Mouse (Mus musculus): ENCODE measurements around the gene Snrnp40.

Snrnp40 gene

DNA sequence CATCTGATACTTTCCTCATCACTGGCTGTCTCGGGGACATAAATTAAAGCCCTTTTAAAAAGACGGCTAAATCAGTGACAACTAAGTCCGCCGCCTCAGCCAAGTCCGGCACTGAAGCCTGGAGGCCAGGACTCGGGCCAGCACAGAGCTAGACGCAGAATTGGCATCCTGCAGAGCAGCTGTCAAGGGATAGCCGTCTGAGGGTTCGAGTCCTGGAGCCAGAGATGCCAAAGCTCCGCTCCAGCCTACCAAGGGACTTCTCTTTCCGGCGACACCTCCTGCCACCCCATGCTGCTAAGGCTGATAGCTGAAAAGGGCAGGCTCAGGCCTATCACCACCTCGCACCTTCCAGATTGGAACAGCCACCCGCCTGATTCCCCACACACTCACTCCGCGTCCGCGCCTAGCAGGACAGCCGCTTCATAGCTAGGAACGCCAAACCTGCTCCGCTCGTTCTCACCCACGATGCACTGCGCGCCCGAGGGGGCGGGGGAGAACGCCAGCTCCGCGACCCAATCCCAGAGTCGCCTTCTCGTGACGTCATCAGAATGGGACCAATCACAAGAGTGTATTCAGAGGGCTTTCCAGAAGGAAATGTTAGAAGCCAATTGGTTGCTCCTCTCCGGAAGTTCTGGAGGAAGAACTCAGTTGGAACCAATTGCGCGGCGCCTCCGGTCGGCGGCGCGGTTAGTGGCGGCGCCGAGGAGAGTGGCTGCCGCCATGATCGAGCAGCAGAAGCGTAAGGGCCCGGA lies at the start of gene Snrnp40, which contains the start of gene Zcchc17:
Gene Snrnp40 (plus strand): TSS at position 647 of the 752 bp plus-strand sequence.
Gene Zcchc17 (minus strand): TSS at position 458 of the 752 bp plus-strand sequence.
- peak; percentile 99 for DNase-seq (ENCODE audit: low spot score)

DNA sequence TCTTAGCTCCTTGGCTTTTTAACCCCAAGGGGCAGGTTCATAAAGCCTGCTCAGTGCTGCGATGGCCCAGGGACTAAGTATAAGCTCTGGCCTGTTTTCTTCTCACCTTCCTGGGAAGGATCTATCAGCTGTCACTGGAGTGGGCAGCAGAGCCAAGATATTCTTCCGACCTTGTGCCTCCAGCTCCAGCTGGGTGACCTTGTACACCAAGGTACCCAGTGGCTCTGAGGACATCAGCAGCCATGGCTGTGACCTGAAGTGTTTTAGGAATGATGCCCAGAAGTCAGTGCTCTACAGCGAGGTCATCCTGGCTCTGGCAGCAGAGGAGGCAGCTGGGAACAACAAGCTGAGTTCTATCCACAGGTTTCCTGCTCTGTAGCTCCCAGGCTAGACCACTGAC lies 47.4 kb upstream of the Snrnp40 start:
- DNase-seq (ENCODE audit: low spot score), result no peak

DNA sequence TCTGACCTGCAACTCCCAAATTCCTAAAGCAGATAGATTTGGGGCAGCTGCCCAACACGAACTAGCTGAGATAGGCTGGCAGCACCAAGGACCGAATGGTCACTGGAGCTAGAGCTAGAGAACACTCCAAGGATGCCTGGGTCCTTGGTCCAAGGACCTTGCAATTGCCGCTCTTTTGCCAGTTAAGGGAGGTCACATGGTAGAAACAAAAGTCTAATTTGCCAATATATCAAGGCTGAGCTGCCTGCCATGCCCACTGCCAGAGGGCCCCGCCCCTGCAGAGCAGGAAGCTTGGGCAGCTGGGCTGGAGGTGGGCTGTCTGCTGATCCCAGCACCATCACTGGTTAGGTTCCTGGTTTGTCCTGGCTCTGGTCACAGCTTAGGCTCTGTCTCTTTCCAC lies 46.4 kb upstream of the Snrnp40 start:
- DNase-seq (ENCODE audit: low spot score), result no peak

DNA sequence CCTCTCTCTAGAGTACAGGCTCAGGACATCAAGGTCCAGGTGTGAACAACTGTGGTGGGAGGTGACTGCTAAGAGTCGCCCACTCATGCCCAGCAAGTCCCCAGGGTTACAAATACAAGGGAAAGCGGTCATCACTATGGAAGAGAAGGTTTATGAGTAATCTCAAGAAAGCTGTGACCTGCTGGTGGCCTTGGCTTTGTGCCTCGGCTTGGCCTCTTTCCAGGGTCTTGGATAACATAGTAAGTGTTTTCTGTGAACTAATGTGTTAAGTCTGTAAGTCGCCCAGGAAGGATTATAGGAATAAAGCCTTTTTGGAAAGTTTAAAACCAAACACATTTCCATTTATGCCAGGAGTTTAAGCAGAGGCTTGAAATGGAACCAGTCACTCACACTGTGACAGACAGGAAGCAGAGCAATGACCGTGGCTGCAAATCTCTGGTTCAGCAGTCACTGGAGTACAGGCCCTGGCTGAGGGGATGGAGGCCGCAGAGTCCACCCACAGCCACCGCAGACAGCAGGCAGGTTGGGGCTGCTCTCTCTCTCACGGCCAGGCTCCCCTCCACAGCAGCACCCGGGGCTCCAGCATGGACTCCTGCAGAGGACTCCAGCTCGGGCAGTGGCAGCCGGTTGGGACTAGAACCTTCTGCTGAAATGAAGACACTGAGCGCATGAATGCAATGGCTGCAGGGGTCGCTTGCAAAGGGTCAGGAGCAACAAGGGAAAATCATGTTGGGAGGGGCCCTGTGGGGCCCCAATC lies 44.0 kb upstream of the Snrnp40 start:
- DNase-seq (ENCODE audit: low spot score), result no peak

DNA sequence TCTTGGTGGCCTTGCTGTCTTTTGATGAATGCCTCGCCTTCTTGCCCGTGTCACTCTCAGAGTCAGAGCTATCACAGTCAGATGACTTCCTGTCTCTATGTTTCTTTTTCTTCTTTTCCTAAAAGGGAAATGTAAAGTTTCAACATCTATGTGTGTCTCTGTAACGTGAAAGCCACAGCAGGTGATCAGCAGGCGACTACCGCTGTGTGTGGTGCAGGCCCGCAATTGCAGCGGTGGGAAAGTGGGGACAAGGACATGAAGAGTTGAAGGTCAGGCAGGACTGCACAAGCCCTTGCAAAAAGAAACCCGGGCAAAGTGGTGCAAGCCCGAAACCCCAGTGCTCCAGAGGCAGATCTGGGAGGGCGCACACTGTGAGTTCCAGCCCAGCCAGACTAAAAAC lies 43.2 kb upstream of the Snrnp40 start:
- no peak for DNase-seq (ENCODE audit: low spot score)

DNA sequence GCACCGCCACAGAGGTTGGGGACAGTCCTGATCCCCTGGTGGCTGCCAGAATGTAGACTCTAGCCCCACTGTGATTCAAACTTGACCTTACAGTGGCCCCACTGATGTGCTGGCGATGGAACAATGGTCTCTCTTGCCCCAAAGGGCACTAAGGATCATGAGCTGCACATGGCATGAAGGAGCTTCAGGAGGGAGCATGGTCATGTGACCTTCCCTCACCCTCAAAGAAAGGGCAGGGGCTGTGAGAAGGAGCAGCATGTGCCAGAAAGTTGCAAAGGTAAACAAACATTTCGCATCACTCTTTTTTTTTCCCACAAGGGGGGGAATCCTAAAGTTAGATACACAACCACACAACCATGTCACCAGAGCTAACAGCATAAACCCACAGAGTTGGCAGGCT lies 41.8 kb upstream of the Snrnp40 start:
- no peak for DNase-seq (ENCODE audit: low spot score)

DNA sequence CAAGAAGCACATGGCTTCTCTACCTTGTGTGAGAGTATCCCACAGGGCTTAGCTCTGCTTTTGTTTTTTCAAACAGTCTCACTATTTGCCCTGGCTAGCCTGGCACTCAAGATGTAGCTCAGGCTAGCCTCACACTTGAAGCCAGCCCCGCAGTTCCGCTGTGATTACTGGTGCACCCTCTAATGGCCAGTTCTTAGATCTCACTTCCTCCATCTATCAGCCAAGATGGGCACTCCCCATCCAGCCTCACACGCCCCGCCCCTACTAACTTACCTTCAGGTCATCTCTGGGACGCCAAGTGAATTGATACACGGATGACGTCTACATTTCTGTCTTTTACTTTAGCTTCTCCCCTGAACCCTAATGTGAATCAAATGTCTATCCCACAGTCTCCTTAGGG lies 40.4 kb upstream of the Snrnp40 start:
- no peak for DNase-seq (ENCODE audit: low spot score)

DNA sequence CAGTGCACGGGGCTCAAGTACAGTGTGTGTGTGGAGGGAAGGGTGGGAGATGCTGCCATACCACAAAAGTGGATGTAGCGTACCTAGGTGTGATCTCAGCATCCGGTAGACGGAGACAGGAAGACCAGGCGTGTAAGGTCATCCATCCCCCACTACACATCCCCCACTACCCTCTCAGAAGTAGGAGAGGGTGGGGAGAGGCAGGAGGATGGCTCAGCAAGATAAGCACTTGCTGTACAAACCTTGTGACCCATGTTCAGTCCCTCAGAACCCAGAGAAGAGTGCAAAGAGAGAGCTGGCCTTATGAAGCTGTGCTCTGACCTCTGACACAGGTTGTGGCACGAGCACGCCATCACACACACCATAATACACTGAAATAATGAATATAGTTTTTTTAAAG lies 38.3 kb upstream of the Snrnp40 start:
- no peak for DNase-seq (ENCODE audit: low spot score)

DNA sequence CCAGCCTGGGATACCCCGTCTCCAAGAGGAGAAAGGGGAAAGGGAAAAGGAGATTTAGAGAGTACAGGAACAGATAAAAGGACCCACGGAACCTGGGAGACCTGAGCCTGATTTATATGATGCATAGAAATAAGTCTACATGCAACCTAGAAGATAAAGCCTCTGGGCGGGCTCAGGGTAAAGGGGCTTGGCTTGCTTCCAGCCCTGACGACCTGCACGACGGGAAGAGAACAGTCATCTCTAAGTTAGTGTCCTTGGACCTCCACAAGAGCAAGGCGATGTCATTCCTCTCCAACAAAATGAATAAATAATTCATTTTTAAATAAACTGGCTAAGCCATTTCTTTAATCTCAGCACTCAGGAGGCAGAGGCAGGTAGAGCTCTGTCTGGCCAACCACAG lies 37.4 kb upstream of the Snrnp40 start:
- DNase-seq (ENCODE audit: low spot score), result no peak

DNA sequence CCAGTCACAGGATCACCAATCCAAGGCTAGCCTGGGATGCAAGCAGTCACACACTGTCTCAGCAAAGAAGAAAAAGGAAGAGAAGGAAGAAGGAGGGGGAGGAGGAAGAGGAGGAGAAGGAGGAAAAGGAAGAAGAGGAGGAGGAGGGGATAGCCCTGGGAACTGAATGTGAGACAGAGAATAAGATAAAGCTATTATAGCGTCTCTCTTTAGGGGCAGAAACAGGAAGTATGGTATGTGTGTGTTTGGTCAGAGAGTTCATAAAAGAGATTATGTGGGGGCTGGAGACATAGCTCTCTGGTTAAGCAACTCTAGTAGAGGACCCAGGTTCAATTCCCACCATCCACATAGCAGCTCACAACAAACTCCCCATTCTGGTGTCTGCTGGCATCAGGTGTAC lies 36.8 kb upstream of the Snrnp40 start:
- no peak for DNase-seq (ENCODE audit: low spot score)

DNA sequence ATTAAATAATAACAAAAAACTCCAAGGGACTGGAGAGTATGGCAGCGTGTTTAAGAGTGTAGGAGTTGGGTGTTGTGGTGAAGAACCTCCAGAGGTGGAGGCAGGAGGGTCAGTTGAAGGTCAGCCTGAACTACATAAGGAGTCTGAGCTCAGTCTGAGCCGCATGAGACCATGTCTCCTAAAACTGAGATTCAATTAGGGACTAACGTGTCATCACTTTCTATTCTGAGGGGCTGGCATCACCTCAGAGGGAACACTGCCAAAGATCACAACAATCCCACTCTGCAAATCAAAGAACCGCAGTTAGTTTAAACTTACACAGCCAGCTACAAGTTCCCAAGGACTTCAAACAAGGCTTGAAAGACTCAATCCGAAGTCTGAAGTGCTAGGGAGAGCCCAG lies 36.3 kb upstream of the Snrnp40 start:
- DNase-seq (ENCODE audit: low spot score), result no peak

DNA sequence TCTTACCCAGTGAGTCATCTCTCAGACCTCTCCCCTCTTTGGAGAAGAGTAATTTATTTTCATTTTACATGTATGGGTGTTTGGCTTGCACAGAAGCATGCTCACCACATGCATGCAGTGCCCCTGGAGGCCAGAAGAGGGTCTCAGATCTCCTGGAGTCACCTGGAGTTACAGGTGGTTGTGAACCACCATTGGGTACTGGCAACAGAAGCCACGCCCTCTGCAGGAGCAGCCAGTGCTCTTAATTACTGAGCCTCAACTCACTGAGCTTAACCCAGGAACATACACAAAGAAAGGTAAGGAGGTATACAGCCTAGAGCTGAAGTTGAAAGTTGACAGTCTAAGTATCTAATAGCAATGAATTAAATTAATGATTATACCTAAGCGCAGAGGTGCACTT lies 34.5 kb upstream of the Snrnp40 start:
- no peak for DNase-seq (ENCODE audit: low spot score)

DNA sequence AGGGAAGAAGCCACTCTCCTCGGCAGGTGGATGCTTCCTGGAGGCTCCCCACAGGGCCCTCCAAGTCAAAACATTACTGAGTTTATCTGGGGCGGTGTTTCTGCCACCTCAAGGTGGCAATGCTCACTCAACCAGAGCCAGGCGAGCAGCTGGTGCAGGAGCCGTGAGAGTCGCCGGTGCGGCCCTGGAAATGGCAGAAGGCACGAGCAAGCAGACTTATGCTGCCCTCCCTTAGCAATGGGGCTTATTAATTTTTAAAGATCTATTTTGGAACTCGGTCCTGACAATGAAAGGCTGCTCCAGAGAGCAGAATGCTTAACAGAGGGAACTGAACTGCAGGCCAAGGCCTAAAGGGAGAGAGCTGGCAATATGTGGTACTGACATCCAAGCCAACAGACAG lies 32.6 kb upstream of the Snrnp40 start:
- no peak for DNase-seq (ENCODE audit: low spot score)

DNA sequence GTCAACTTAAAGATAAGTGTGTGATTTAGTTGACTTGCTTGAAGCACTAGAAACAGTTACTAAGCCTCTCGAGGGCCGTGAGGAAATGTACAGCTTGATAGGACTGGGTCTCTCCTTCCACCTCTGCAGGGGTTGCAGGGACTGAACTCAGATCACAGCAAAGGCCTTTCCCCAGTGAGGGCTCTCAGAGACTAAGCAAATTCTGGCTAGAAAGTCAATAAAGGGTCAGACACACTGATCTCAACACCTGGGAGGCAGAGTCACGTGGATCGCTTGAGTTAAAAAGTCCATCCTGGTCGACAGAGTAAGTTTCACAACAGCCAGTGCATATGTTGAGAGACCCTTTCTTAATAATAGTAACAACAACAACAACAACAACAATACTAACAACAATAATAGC lies 24.1 kb upstream of the Snrnp40 start:
- no peak for DNase-seq (ENCODE audit: low spot score)

DNA sequence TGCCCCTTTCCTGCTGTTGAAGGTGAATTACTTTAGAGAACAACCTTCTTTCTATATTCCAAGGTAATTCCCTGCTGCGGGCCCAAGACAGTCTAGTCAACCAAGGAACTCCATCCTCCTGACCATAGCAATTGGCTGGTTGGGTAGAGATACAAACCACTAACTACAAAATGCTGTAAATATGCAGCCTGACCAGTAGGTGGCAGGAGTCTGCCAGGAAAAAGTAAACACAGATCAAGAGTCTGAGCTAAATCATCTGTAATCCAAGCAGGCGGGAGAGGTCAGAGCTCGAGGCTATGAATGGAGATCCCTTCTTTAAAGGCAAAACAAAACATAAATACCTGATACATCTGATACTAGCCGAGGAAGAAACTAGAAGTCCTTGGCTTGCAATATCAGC lies 18.2 kb upstream of the Snrnp40 start:
- DNase-seq (ENCODE audit: low spot score), result peak; percentile 43

DNA sequence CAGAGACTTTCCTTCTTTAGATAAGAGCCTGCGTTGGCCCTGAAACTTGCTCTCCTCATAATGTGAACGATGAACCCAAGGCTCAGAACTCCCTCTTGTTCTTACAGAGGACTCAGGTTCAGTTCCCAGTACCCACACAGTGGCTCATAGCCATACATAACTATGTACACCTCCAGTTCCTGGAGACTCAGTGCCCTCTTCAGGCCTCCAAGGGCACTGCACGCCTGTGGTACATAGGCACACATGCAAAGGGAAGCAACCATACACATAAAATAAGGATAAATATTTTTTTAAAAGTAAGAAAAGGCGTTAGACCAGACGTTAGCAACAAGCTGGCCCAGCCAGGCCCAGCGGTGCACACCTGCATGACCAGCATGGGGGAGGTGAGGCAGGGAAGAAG lies 10.3 kb upstream of the Snrnp40 start:
- no peak for DNase-seq (ENCODE audit: low spot score)

DNA sequence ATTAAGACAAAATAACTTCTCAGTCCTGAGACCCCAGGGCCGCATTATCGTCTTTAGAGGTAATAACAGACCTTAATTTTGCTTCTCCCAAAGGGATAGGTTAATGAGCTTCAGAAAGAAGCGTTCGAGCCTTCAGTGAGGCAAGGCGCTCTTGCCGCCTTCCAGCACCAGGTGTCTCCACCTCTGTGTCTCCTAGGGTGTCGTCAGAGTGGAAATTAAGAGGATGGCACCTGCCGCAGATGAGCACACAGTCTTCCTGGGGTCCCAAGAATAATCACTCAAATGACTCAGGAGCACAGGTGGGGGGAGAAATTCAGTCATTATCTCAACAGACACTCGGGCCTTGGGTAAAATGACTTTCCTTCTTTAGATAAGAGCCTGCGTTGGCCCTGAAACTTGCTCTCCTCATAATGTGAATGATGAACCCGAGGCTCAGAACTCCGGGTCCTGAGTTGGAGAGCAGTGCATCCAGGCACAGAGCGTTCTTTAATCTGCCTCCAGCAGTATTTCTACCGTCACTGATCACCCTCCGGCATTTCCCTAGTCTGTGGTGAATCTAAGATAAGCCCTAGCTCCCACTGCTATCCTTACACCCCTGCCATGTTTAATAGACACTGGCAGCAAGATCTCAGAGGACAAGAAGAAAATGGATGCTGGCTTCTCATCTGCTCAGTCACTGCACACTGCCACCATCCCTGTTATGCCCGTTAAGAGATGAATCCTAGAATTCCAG lies 9.1 kb upstream of the Snrnp40 start:
- no peak for DNase-seq (ENCODE audit: low spot score)

DNA sequence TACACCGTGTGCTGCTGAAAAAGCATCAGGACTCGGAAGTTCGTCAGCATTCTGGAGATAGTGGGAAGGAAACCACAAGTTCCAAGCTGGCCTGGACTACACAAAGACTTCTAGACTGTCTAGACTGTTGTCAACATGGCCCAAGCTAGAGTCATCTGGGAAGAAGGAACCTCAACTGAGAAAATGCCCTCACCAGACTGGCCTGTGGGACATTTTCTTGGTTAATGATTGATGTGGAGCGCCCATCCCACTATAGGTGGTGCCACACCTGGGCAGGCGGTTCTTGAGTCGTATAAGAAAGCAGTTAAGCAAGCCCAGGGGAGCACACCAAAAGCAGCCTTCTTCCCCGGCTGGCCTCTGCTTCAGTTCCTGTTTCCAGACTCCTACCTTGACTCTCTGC lies 7.3 kb upstream of the Snrnp40 start:
- no peak for DNase-seq (ENCODE audit: low spot score)

DNA sequence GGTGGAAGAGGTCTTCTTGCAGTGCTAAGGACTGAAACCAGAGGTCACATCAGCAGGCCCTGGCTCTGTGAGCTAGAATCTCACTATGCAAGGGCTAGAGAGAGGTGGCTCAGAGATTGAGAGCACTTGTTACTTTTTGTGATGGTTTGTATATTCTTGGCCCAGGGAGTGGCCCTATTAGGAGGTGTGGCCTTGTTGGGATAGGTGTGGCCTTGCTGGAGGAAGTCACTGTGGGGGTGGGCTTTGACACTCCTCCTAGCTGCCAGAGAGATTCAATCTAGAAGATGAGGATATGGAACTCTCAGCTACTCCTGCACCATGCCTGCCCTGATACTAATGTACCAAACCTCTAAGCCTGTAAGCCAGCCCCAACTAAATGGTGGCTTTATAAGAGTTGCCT lies 2.0 kb upstream of the Snrnp40 start:
- DNase-seq (ENCODE audit: low spot score), result no peak

DNA sequence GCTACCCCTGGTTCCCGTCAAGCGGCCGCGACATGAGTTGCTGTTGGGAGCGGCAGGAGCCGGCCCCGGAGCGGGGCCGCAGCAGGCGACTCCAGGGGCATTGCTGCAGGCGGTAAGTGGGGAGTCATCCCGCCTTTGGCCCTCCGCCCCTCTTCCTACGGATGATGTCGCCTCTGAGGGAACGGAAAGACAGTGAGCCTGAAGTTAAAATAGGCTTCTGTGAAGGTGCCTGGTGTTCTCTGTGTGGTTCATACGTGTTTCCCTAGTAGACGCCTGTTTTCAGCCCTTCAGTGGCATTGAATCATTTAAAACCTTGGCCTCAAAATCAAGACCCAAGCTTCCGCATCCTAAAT lies 282 bp downstream of the Snrnp40 start:
- no peak for DNase-seq (ENCODE audit: low spot score)

DNA sequence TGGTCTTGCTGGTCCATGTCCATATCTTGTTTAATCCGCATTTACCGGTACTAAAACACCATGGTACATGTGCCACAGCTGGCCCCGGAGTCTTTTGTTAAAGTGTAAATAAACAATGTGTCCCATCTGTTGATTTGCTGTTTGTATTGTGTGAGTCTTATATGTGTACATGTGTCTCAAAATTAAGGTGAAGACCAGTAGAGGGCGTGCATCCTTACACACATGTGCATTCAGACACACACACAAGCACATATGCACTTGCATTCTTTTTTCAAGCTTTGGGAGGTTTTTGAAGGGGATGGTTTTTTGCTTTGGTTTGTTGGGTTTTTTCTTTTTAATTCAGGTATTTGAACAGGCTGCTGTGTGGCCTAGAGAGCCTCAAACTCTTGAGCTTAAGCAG lies 16.7 kb downstream of the Snrnp40 start:
- DNase-seq (ENCODE audit: low spot score), result no peak

DNA sequence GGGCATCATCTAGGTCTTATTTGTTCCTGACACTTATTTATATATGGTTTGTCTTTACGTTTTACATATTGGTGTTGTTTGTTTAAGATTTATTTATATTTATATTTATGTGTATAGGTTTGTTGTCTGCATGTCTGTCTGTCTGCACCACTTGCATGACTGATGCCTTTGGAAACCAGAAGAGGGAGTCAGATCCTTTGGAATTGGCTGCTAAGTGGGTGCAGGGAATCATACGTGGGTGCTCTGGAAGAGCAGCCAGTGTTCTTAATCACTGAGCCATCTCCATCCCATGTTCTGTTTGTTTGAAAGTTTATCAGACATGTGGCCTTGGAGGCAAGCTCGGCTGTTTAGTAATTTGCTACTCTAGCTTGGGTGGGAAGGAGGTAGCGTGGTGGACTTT lies 17.6 kb downstream of the Snrnp40 start:
- DNase-seq (ENCODE audit: low spot score), result no peak

DNA sequence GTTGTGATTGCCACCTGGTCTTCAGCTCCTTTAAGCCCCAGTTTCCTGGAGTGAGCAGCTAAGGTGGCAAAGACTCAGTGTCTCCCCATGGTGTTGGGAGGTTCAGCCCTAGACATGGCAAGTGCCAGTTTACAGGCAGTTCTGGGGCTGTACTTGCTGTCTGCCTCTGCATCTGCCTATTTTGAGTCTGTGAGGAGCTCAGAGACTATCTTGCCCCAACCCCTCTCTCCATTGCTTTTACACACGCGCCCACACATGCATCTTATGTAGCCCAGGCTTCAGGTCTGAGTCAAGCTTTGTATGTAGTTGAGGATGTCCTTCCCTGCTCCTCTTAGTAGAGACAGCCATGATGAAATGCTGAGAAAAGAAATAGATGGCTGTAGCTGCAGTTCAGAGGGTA lies 19.2 kb downstream of the Snrnp40 start:
- DNase-seq (ENCODE audit: low spot score), result no peak

Measured in urinary bladder, postnatal 14 days (tissue).